Mouse (Mus musculus): ENCODE data around the gene Enpp4.

- TF ChIP-seq POLR2A (IDR thresholded peaks at IDR 0.05; ENCODE audit: insufficient read length, low read depth) (no peak), SRF (IDR thresholded peaks at IDR 0.05; ENCODE audit: control insufficient read depth, insufficient read length, low read depth) (no peak), CEBPB (IDR thresholded peaks at IDR 0.05; ENCODE audit: insufficient read depth, poor library complexity, severe bottlenecking) (no peak), TCF12 (IDR thresholded peaks at IDR 0.05; ENCODE audit: insufficient read depth, poor library complexity, severe bottlenecking) (no peak), MYOG (IDR thresholded peaks at IDR 0.05; ENCODE audit: control insufficient read depth in 1 of 3, insufficient read depth in 1 of 3, insufficient read length in 2 of 3, low read depth in 2 of 3) (no peak), MYOD1 (IDR thresholded peaks at IDR 0.05; ENCODE audit: control insufficient read depth in 1 of 3, insufficient read length in 2 of 3, low read depth in 2 of 3) (no peak), USF1 (IDR thresholded peaks at IDR 0.05; ENCODE audit: low read depth) (no peak)
These were observed 46.3 kb upstream of the Enpp4 start for GRCm38 (mm10) chr17:44151889-44152288.
